Mouse (Mus musculus) erythroblast, embryonic 14.5 days (primary cell): ENCODE results near the gene Lyst.

Source experiments
- GATA1 ChIP-seq: IDR thresholded peaks from 2 replicates; pipeline ENCODE4 v1.6.1; 2012; ENCODE audit warnings: low read length, inconsistent platforms, mixed read lengths
- TAL1 ChIP-seq: IDR thresholded peaks from 3 replicates; pipeline ENCODE4 v1.6.1; 2012; ENCODE audit warnings: low read length, inconsistent platforms, mixed read lengths

DNA sequence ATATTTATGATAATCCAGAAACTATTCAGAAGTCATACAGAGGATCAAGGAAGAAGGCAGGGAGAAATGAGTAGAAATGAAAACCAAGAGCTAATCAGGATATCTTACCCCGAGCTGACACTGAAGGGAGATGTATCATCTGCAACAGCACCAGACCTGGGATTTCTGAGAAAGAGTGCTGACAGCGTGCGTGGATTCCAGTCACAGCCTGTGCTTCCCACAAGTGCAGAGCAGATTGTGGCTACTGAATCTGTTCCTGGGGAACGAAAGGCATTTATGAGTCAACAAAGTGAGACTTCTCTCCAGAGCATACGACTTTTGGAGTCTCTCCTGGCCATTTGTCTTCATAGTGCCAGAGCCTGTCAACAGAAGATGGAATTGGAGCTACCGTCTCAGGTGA, 47.8 kb downstream of the Lyst start:
- TF ChIP-seq GATA1: no peak
- TF ChIP-seq TAL1: no peak
